Mouse (Mus musculus) embryonic facial prominence, embryonic 11.5 days (tissue): ENCODE data around the gene Hoxa13. TPM values are rescaled to one million over a fixed set of nuclear protein-coding genes. Genes with fewer than 3 reads are reported as not detected.
A peak's percentile ranks its signal among the peaks of the same experiment; 100 is the strongest.

Source experiments
- ATAC-seq: fragments of 200-750 bp; cut with Nextera tagmentation; replicated peaks from 2 replicates; pipeline ENCODE4 v1.8.0; 2017; ENCODE audit warnings: low read depth; ENCODE audit not compliant: insufficient number of reproducible peaks, low FRiP score, low TSS enrichment
- DNase-seq: peaks from one replicate; pipeline ENCODE4 v3.0.0-alpha.2; 2015; ENCODE audit warnings: low spot score
- H3K27ac ChIP-seq: fragments of 300-500 bp; sonication (generic); replicated peaks from 2 replicates; pipeline ENCODE4 v1.5.1; 2014; ENCODE audit warnings: mild to moderate bottlenecking, low read depth, low read length, control low read depth
- H3K27me3 ChIP-seq: fragments of 300-500 bp; sonication (generic); 2 replicates; pipeline ENCODE4 v1.6.1; 2014; ENCODE audit warnings: mild to moderate bottlenecking, low read length, moderate library complexity, mixed read lengths; ENCODE audit not compliant: control insufficient read depth, insufficient read depth
- H3K36me3 ChIP-seq: fragments of 300-500 bp; sonication (generic); replicated peaks from 2 replicates; pipeline ENCODE4 v1.6.1; 2014; ENCODE audit warnings: low read depth, mild to moderate bottlenecking, low read length, moderate library complexity, mixed read lengths; ENCODE audit not compliant: control insufficient read depth, insufficient read depth
- H3K4me1 ChIP-seq: fragments of 300-500 bp; sonication (generic); 2 replicates; pipeline ENCODE4 v1.6.1; 2014; ENCODE audit warnings: low read length, mixed read lengths; ENCODE audit not compliant: control insufficient read depth, insufficient read depth
- H3K4me2 ChIP-seq: fragments of 300-500 bp; sonication (generic); 2 replicates; pipeline ENCODE4 v1.6.1; 2014; ENCODE audit warnings: low read depth, mild to moderate bottlenecking, control low read depth, low read length, moderate library complexity
- H3K4me3 ChIP-seq: fragments of 300-500 bp; sonication (generic); 2 replicates; pipeline ENCODE4 v1.5.1; 2014; ENCODE audit warnings: low read depth, low read length, control low read depth
- H3K9ac ChIP-seq: fragments of 300-500 bp; sonication (generic); replicated peaks from 2 replicates; pipeline ENCODE4 v1.6.1; 2014; ENCODE audit warnings: mild to moderate bottlenecking, control low read depth, low read length
- H3K9me3 ChIP-seq: fragments of 300-500 bp; sonication (generic); replicated peaks from 2 replicates; pipeline ENCODE4 v1.6.1; 2016; ENCODE audit warnings: mild to moderate bottlenecking, low read length, inconsistent platforms, mixed read lengths; ENCODE audit not compliant: control insufficient read depth
- WGBS: fragments of 180-500 bp; shearing (Covaris S2); extraction: QIAGEN DNeasy Blood & Tissue Kit; methylation state at CpG from one replicate; pipeline ENCODE4 v1.1.7; 2014; 5-methylcytosine and 5-hydroxymethylcytosine counted together
- polyA plus RNA-seq: library from polyadenylated mRNA; unstranded; fragments of >200 nt; fragmentation: Nextera tagmentation; extraction: Ambion mirVana; gene quantifications from 2 replicates; pipeline ENCODE4 v1.2.1, GENCODE M21; 2014

Hoxa13 gene
- not detected in 2 replicates for polyA plus RNA-seq

- 0% methylated on average over 31 of the region's 72 CpGs for WGBS
- peaks cover 5% of the 10 kb centered on the region; the same call in 1 of the 2 replicates for H3K4me1 ChIP-seq
- H3K9ac ChIP-seq, result no peak within 1 kb of the TSS
- no peaks in the 10 kb centered on the region for H3K9me3 ChIP-seq
- H3K36me3 ChIP-seq, result no peaks in the 10 kb centered on the region
- DNase-seq, result peak; percentile 63
- no peak within 1 kb of the TSS for H3K27ac ChIP-seq
- H3K4me3 ChIP-seq, result peak within 1 kb of the TSS; percentile 30
- peaks cover 83% of the 10 kb centered on the region for H3K27me3 ChIP-seq
- ATAC-seq, result peak; percentile 67; the same call in 1 of the 2 replicates
- peak within 1 kb of the TSS; percentile 42 for H3K4me2 ChIP-seq
Measured at GRCm38 (mm10) chr6:52260654-52261575, at the start of gene Hoxa13. Hoxa13 (minus strand) TSS chr6:52260880.

- 0% methylated on average over 24 of the region's 24 CpGs for WGBS
- Histone ChIP-seq H3K4me1 (peaks cover 5% of the 10 kb centered on the region), H3K27ac (no peak overlapping the region), H3K4me3 (no peak overlapping the region), H3K36me3 (no peaks in the 10 kb centered on the region), H3K27me3 (peaks cover 93% of the 10 kb centered on the region), H3K9ac (no peak overlapping the region), H3K4me2 (no peak overlapping the region), H3K9me3 (no peaks in the 10 kb centered on the region)
- no peak for ATAC-seq
- no peak for DNase-seq
Measured at GRCm38 (mm10) chr6:52310366-52310765, 49.7 kb upstream of the Hoxa13 start.

- H3K4me1 ChIP-seq, result peaks cover 5% of the 10 kb centered on the region
- H3K4me2 ChIP-seq, result no peak overlapping the region
- ATAC-seq (no peak), DNase-seq (no peak)
- H3K36me3 ChIP-seq, result no peaks in the 10 kb centered on the region
- 8% methylated on average over 10 of the region's 10 CpGs for WGBS
- peaks cover 87% of the 10 kb centered on the region for H3K27me3 ChIP-seq
- no peak overlapping the region for H3K27ac ChIP-seq
- H3K4me3 ChIP-seq, result no peak overlapping the region
- no peak overlapping the region for H3K9ac ChIP-seq
- no peaks in the 10 kb centered on the region for H3K9me3 ChIP-seq
Measured at GRCm38 (mm10) chr6:52309766-52310165, 49.1 kb upstream of the Hoxa13 start.

- peak; percentile 68 for DNase-seq
- H3K27ac ChIP-seq, result no peak overlapping the region
Measured at GRCm38 (mm10) chr6:52305877-52306389, 45.3 kb upstream of the Hoxa13 start.

GRCm38 (mm10) chr6:52303426-52303825 is 42.7 kb upstream of the Hoxa13 start:
- Histone ChIP-seq H3K9ac (no peak overlapping the region), H3K4me1 (peaks cover 2% of the 10 kb centered on the region; the same call in 1 of the 2 replicates), H3K27ac (no peak overlapping the region), H3K4me3 (no peak overlapping the region), H3K36me3 (no peaks in the 10 kb centered on the region), H3K27me3 (peaks cover 28% of the 10 kb centered on the region), H3K9me3 (no peaks in the 10 kb centered on the region), H3K4me2 (no peak overlapping the region)
- DNase-seq, result no peak
- no peak for ATAC-seq
- WGBS, result 54% methylated on average over 3 of the region's 3 CpGs

More at GRCm38 (mm10) chr6:52305877-52306389, 45.3 kb upstream of the Hoxa13 start:
- no peaks in the 10 kb centered on the region for H3K36me3 ChIP-seq
- peaks cover 2% of the 10 kb centered on the region; the same call in 1 of the 2 replicates for H3K4me1 ChIP-seq
- H3K9ac ChIP-seq, result peak overlapping the region; percentile 15
- under 1% methylated on average over 30 of the region's 30 CpGs for WGBS
- H3K9me3 ChIP-seq, result no peaks in the 10 kb centered on the region
- peak overlapping the region; percentile 32 for H3K4me3 ChIP-seq
- ATAC-seq, result peak; percentile 76; the same call in 1 of the 2 replicates
- peak overlapping the region; percentile 60 for H3K4me2 ChIP-seq
- H3K27me3 ChIP-seq, result peaks cover 53% of the 10 kb centered on the region

- 80% methylated on average over 4 of the region's 4 CpGs for WGBS
- Histone ChIP-seq H3K9ac (no peak overlapping the region), H3K27ac (no peak overlapping the region), H3K4me1 (no peaks in the 10 kb centered on the region; the same call in 1 of the 2 replicates), H3K9me3 (no peaks in the 10 kb centered on the region), H3K27me3 (peaks cover 3% of the 10 kb centered on the region), H3K4me3 (no peak overlapping the region), H3K36me3 (no peaks in the 10 kb centered on the region), H3K4me2 (no peak overlapping the region)
- no peak for ATAC-seq
- no peak for DNase-seq
Measured at GRCm38 (mm10) chr6:52300806-52301205, 40.1 kb upstream of the Hoxa13 start.

GRCm38 (mm10) chr6:52298511-52298910 is 37.8 kb upstream of the Hoxa13 start:
- H3K9me3 ChIP-seq, result no peaks in the 10 kb centered on the region
- H3K36me3 ChIP-seq, result no peaks in the 10 kb centered on the region
- H3K4me1 ChIP-seq, result no peaks in the 10 kb centered on the region
- H3K27me3 ChIP-seq, result peaks cover 4% of the 10 kb centered on the region
- H3K4me3 ChIP-seq, result no peak overlapping the region
- WGBS, result 81% methylated on average over 4 of the region's 4 CpGs
- DNase-seq, result no peak
- no peak overlapping the region for H3K27ac ChIP-seq
- ATAC-seq, result no peak
- H3K4me2 ChIP-seq, result no peak overlapping the region
- H3K9ac ChIP-seq, result no peak overlapping the region

GRCm38 (mm10) chr6:52294616-52295015 is 33.9 kb upstream of the Hoxa13 start:
- ATAC-seq, result no peak
- WGBS, result 77% methylated on average over 6 of the region's 6 CpGs
- Histone ChIP-seq H3K27me3 (peaks cover 36% of the 10 kb centered on the region), H3K27ac (no peak overlapping the region), H3K4me1 (peaks cover 3% of the 10 kb centered on the region; the same call in 1 of the 2 replicates), H3K9me3 (no peaks in the 10 kb centered on the region), H3K36me3 (no peaks in the 10 kb centered on the region), H3K9ac (no peak overlapping the region), H3K4me3 (no peak overlapping the region), H3K4me2 (no peak overlapping the region)
- DNase-seq, result no peak
